Mouse (Mus musculus) G1E (cell line): ENCODE data around the gene Rhoc. TPM values are rescaled to one million over a fixed set of nuclear protein-coding genes. Genes with fewer than 3 reads are reported as not detected.

Experiments
- ATAC-seq: 2 replicates; pipeline ENCODE4 v1.8.0; 2016; ENCODE audit warnings: mild to moderate bottlenecking; ENCODE audit not compliant: insufficient number of reproducible peaks, poor library complexity, low FRiP score, severe bottlenecking; ENCODE audit errors: extremely low read depth
- DNase-seq: peaks from one replicate; pipeline ENCODE4 v3.0.0; 2012; ENCODE audit warnings: low spot score
- H3K27me3 ChIP-seq: 2 replicates; pipeline ENCODE4 v1.6.1; 2012; ENCODE audit warnings: mild to moderate bottlenecking, low read length, inconsistent platforms; ENCODE audit not compliant: insufficient read depth
- H3K36me3 ChIP-seq: replicated peaks from 2 replicates; pipeline ENCODE3; 2012; ENCODE audit warnings: mild to moderate bottlenecking, inconsistent platforms
- H3K4me1 ChIP-seq: 2 replicates; pipeline ENCODE4 v1.6.1; 2012; ENCODE audit warnings: low read depth, low read length, inconsistent platforms, mixed read lengths; ENCODE audit not compliant: insufficient read depth
- H3K4me3 ChIP-seq: 2 replicates; pipeline ENCODE4 v1.5.1; 2012; ENCODE audit warnings: low read depth, mild to moderate bottlenecking, inconsistent platforms, low read length, moderate library complexity, mixed read lengths
- H3K9me3 ChIP-seq: replicated peaks from 2 replicates; pipeline ENCODE4 v1.6.1; 2012; ENCODE audit warnings: inconsistent platforms
- CTCF ChIP-seq: IDR thresholded peaks from 2 replicates; pipeline ENCODE4 v1.5.1; 2012; ENCODE audit warnings: low read depth, low read length, inconsistent platforms, mixed read lengths
- GATA1 ChIP-seq: IDR thresholded peaks from 2 replicates; pipeline ENCODE4 v1.6.1; 2012; ENCODE audit warnings: borderline replicate concordance, low read length, inconsistent platforms, mixed read lengths
- GATA2 ChIP-seq: IDR thresholded peaks from 2 replicates; pipeline ENCODE4 v1.6.1; 2012; ENCODE audit warnings: low read depth, low read length, inconsistent platforms, borderline replicate concordance
- POLR2AphosphoS5 ChIP-seq: IDR thresholded peaks from 2 replicates; pipeline ENCODE4 v1.6.1; 2012; ENCODE audit warnings: low read depth, low read length, inconsistent platforms; ENCODE audit not compliant: insufficient replicate concordance
- TAL1 ChIP-seq: conservative IDR thresholded peaks from 2 replicates; pipeline ENCODE4 v1.6.1; 2012; ENCODE audit warnings: low read depth, low read length, inconsistent platforms, mixed read lengths
- polyA plus RNA-seq: library from polyadenylated mRNA; stranded (reverse); fragments of >175 nt; gene quantifications from 2 replicates; pipeline ENCODE4 v1.2.3, GENCODE M21; 2012
- total RNA-seq, 2 experiments: library from RNA; stranded (forward) in 1 of 2; stranded (reverse) in 1 of 2; fragments of 200-1000 nt in 1 of 2; fragments of >200 nt in 1 of 2; fragmentation: Nextera tagmentation in 1 of 2; gene quantifications; 2 replicates each; pipeline ENCODE4 v1.2.3; 2014 to 2017

Gene Rhoc
- total and polyA plus RNA-seq, 3 experiments, result 1.4 to 5.5 (median 2.2) TPM

GRCm38 (mm10) chr3:104765021-104765420, 23.2 kb upstream of the Rhoc start:
- Histone ChIP-seq H3K9me3 (no peaks in the 10 kb centered on the region), H3K4me3 (no peak overlapping the region), H3K27me3 (peaks cover 25% of the 10 kb centered on the region), H3K36me3 (no peaks in the 10 kb centered on the region), H3K4me1 (no peaks in the 10 kb centered on the region)
- ATAC-seq, result no peak
- TF ChIP-seq GATA2, result no peak
- TF ChIP-seq GATA1, result no peak
- TF ChIP-seq CTCF, result peak; percentile 67
- TF ChIP-seq POLR2AphosphoS5, result no peak
- DNase-seq, result no peak

GRCm38 (mm10) chr3:104767141-104767540, 21.0 kb upstream of the Rhoc start:
- no peak for ATAC-seq
- TF ChIP-seq GATA2, result no peak
- TF ChIP-seq TAL1, result no peak
- no peak for TF ChIP-seq GATA1
- no peak for TF ChIP-seq CTCF
- no peak for TF ChIP-seq POLR2AphosphoS5
- no peaks in the 10 kb centered on the region for H3K36me3 ChIP-seq
- H3K9me3 ChIP-seq, result no peaks in the 10 kb centered on the region
- no peak overlapping the region for H3K4me3 ChIP-seq
- DNase-seq, result no peak
- no peaks in the 10 kb centered on the region; the same call in 1 of the 2 replicates for H3K4me1 ChIP-seq
- peaks cover 27% of the 10 kb centered on the region for H3K27me3 ChIP-seq

- peaks cover 32% of the 10 kb centered on the region for H3K27me3 ChIP-seq
- H3K4me1 ChIP-seq, result no peaks in the 10 kb centered on the region; the same call in 1 of the 2 replicates
- H3K4me3 ChIP-seq, result no peak overlapping the region
- H3K9me3 ChIP-seq, result no peaks in the 10 kb centered on the region
- TF ChIP-seq CTCF (no peak), TAL1 (no peak), GATA2 (no peak), GATA1 (no peak), POLR2AphosphoS5 (no peak)
- H3K36me3 ChIP-seq, result no peaks in the 10 kb centered on the region
- ATAC-seq, result no peak
- DNase-seq, result no peak
Observed at GRCm38 (mm10) chr3:104767716-104768115, 20.5 kb upstream of the Rhoc start.

- DNase-seq (no peak), ATAC-seq (no peak)
- H3K9me3 ChIP-seq, result no peaks in the 10 kb centered on the region
- TF ChIP-seq GATA2, result no peak
- no peak for TF ChIP-seq CTCF
- TF ChIP-seq GATA1, result no peak
- TF ChIP-seq POLR2AphosphoS5, result no peak
- TF ChIP-seq TAL1, result no peak
- H3K4me3 ChIP-seq, result no peak overlapping the region
- no peaks in the 10 kb centered on the region; the same call in 1 of the 2 replicates for H3K4me1 ChIP-seq
- no peaks in the 10 kb centered on the region for H3K36me3 ChIP-seq
- peaks cover 45% of the 10 kb centered on the region for H3K27me3 ChIP-seq
Observed at GRCm38 (mm10) chr3:104769135-104769534, 19.0 kb upstream of the Rhoc start.

GRCm38 (mm10) chr3:104770035-104770434, 18.1 kb upstream of the Rhoc start:
- peaks cover 45% of the 10 kb centered on the region for H3K27me3 ChIP-seq
- DNase-seq (peak; percentile 47), ATAC-seq (no peak)

GRCm38 (mm10) chr3:104770918-104771317, 17.3 kb upstream of the Rhoc start:
- TF ChIP-seq CTCF, result no peak
- TF ChIP-seq POLR2AphosphoS5, result no peak
- TF ChIP-seq TAL1, result no peak
- TF ChIP-seq GATA2, result no peak
- no peak for TF ChIP-seq GATA1
- ATAC-seq, result no peak
- peaks cover 49% of the 10 kb centered on the region for H3K27me3 ChIP-seq

More at GRCm38 (mm10) chr3:104770035-104770434, 18.1 kb upstream of the Rhoc start:
- no peak overlapping the region for H3K4me3 ChIP-seq
- H3K36me3 ChIP-seq, result no peaks in the 10 kb centered on the region
- H3K9me3 ChIP-seq, result no peaks in the 10 kb centered on the region
- TF ChIP-seq GATA2, result no peak
- TF ChIP-seq CTCF, result peak; percentile 13; the same call in 1 of the 2 replicates
- TF ChIP-seq TAL1, result no peak
- no peak for TF ChIP-seq POLR2AphosphoS5
- H3K4me1 ChIP-seq, result no peaks in the 10 kb centered on the region; the same call in 1 of the 2 replicates

GRCm38 (mm10) chr3:104771460-104771859, 16.7 kb upstream of the Rhoc start:
- Histone ChIP-seq H3K4me1 (no peaks in the 10 kb centered on the region; the same call in 1 of the 2 replicates), H3K9me3 (no peaks in the 10 kb centered on the region), H3K4me3 (no peak overlapping the region), H3K36me3 (no peaks in the 10 kb centered on the region), H3K27me3 (peaks cover 54% of the 10 kb centered on the region)
- TF ChIP-seq POLR2AphosphoS5 (no peak), CTCF (no peak), GATA1 (no peak), GATA2 (no peak), TAL1 (no peak)
- DNase-seq (no peak), ATAC-seq (no peak)

More at GRCm38 (mm10) chr3:104770918-104771317, 17.3 kb upstream of the Rhoc start:
- Histone ChIP-seq H3K4me3 (no peak overlapping the region), H3K36me3 (no peaks in the 10 kb centered on the region), H3K4me1 (no peaks in the 10 kb centered on the region; the same call in 1 of the 2 replicates), H3K9me3 (no peaks in the 10 kb centered on the region)
- no peak for DNase-seq
